Mouse (Mus musculus) spleen, adult 2 months (tissue): ENCODE data around the gene March7. TPM values are rescaled to one million over a fixed set of nuclear protein-coding genes. Genes with fewer than 3 reads are reported as not detected.

Experiments
- DNase-seq, 2 experiments: peaks; one replicate each; pipeline versions ENCODE4 v3.0.0 to v3.0.0-alpha.2; 2012 to 2021; ENCODE audit warnings: low spot score in 2 of 2, low read depth in 1 of 2
- H3K27ac ChIP-seq: fragments of 200-500 bp; 2 replicates; pipeline ENCODE4 v1.5.1; 2012; ENCODE audit warnings: low read length, inconsistent platforms; ENCODE audit not compliant: insufficient read depth
- H3K27me3 ChIP-seq: fragments of 200-500 bp; 2 replicates; pipeline ENCODE4 v1.6.1; 2012; ENCODE audit warnings: mild to moderate bottlenecking, moderate library complexity, low read length, inconsistent platforms; ENCODE audit not compliant: control insufficient read depth, insufficient read depth
- H3K36me3 ChIP-seq: fragments of 200-500 bp; 2 replicates; pipeline ENCODE4 v1.6.1; 2012; ENCODE audit warnings: mild to moderate bottlenecking, low read length, inconsistent platforms; ENCODE audit not compliant: control insufficient read depth, insufficient read depth
- H3K4me1 ChIP-seq: fragments of 200-500 bp; 2 replicates; pipeline ENCODE4 v1.6.1; 2011; ENCODE audit warnings: inconsistent platforms; ENCODE audit not compliant: control insufficient read depth, insufficient read depth, insufficient read length
- H3K4me3 ChIP-seq: fragments of 200-500 bp; 2 replicates; pipeline ENCODE4 v1.5.1; 2011; ENCODE audit warnings: mild to moderate bottlenecking, inconsistent platforms; ENCODE audit not compliant: insufficient read depth, insufficient read length; ENCODE audit errors: extremely low read depth
- CTCF ChIP-seq: fragments of 200-500 bp; IDR thresholded peaks from 2 replicates; pipeline ENCODE4 v1.5.1; 2011; ENCODE audit warnings: mild to moderate bottlenecking, inconsistent platforms; ENCODE audit not compliant: insufficient read depth, insufficient read length, insufficient replicate concordance; ENCODE audit errors: extremely low read depth
- POLR2A ChIP-seq: fragments of 200-500 bp; IDR thresholded peaks from 2 replicates; pipeline ENCODE4 v1.6.1; 2011; ENCODE audit warnings: low read depth, low read length, inconsistent platforms
- WGBS: fragments of 180-500 bp; shearing (Covaris S2); methylation state at CpG from one replicate; pipeline ENCODE4 v1.1.7; 2018; 5-methylcytosine and 5-hydroxymethylcytosine counted together
- polyA plus RNA-seq: library from polyadenylated mRNA; depleted of rRNA; stranded (reverse); fragments of >200 nt; gene quantifications from 2 replicates; pipeline ENCODE4 v1.2.3, GENCODE M21; 2012

March7 gene
- polyA plus RNA-seq, 1 experiment = 6.4 TPM

DNA sequence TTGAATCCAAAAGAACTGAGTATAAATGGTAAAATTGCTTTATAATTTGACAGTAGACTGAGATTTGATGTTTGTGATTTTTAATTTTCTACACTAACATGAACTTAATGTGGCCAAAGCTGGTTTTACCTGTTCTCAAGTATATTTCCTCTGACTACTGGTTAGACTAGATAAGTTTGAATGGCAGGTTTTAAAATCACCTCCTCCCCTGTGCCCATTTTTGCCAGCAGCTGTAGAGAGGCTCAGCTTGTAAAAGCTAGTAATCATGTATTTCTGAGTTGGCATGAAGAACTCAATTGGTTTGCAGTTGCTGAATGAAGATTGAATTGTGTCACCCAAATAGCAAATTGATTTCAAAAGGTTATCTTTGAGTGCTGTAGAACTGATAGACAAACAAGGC lies 2.8 kb downstream of the March7 start:
- no peak for TF ChIP-seq CTCF
- no peak overlapping the region for H3K27ac ChIP-seq
- H3K4me3 ChIP-seq = no peak overlapping the region
- no peaks in the 10 kb centered on the region for H3K27me3 ChIP-seq
- peaks cover 19% of the 10 kb centered on the region for H3K4me1 ChIP-seq
- no peak for DNase-seq
- H3K36me3 ChIP-seq = no peaks in the 10 kb centered on the region; the same call in 1 of the 2 replicates

DNA sequence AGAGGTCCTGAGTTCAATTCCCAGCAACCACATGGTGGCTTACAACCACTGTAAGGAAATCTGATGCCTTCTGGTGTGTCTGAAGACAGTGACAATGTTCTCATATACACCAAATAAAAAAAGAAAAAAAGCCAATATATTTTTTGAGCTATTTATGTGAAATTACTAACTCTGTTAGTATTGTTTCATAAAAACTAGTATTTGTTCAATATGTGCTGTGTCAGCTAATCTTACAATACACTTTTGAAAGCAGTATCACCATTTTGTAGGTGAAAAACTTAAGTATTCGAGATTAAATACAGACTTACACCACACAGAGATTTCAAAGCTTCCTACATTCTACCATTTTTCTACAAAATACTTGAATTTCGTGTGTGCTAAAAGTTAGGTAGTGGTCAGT lies 5.0 kb downstream of the March7 start:
- no peak overlapping the region for H3K4me3 ChIP-seq
- H3K36me3 ChIP-seq = no peaks in the 10 kb centered on the region; the same call in 1 of the 2 replicates
- TF ChIP-seq POLR2A (no peak), CTCF (no peak)
- H3K27me3 ChIP-seq = no peaks in the 10 kb centered on the region
- H3K4me1 ChIP-seq = peaks cover 14% of the 10 kb centered on the region
- no peak overlapping the region for H3K27ac ChIP-seq
- 91% methylated on average over 2 of the region's 2 CpGs for WGBS
- no peak for DNase-seq

- Histone ChIP-seq H3K27me3 (no peaks in the 10 kb centered on the region), H3K36me3 (no peaks in the 10 kb centered on the region; the same call in 1 of the 2 replicates), H3K27ac (no peak overlapping the region), H3K4me1 (peaks cover 10% of the 10 kb centered on the region), H3K4me3 (no peak overlapping the region)
- TF ChIP-seq POLR2A (no peak), CTCF (no peak)
- no peak for DNase-seq
- WGBS = 79% methylated on average over 4 of the region's 4 CpGs
Measured at GRCm38 (mm10) chr2:60216547-60217153, 7.0 kb downstream of the March7 start.

DNA sequence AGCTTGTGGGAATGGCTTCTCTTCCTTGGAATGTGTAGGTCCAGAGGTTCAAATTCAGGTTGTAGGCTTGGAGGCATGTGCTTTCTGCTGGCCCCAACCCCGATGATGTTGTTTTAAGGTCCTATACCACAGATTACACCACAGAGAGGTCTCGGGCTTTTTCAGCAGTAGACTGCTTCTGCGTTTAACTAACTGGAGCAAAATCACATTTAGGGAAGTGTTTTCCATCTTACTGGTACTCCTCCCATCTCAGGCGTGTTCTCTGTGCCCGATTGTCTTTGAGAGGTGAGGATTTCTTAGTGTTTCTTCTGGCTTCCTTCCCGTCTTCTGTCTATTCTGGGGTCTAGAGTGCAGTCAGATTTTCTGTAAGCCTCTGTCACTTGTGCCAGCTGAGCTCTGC lies 7.9 kb downstream of the March7 start:
- no peak for DNase-seq
- Histone ChIP-seq H3K36me3 (no peaks in the 10 kb centered on the region; the same call in 1 of the 2 replicates), H3K4me3 (no peak overlapping the region), H3K4me1 (peaks cover 8% of the 10 kb centered on the region; the same call in 1 of the 2 replicates), H3K27ac (no peak overlapping the region), H3K27me3 (no peaks in the 10 kb centered on the region)
- WGBS = 46% methylated on average over 6 of the region's 6 CpGs
- TF ChIP-seq POLR2A = no peak
- TF ChIP-seq CTCF = no peak

DNA sequence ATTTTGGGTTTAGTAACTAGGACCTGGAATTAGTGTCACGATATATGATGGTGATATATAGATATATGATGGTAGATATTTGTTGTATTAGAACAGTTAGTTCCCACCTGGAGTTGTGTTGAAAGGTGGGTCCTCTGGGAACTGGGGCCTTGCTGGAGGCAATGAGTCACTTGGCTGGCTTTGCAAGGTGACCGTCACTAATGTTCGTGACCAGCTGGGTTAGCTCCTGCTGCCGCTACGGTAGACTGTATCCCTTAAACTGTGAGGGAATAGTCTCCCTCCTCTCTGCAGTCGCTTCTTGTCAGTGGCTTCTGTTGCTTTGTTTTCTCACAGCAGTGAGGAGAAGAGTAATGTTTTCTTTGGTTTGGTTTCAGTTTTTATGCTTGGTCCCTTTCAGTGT lies 11.5 kb downstream of the March7 start:
- H3K4me3 ChIP-seq = no peak overlapping the region
- H3K36me3 ChIP-seq = no peaks in the 10 kb centered on the region
- no peaks in the 10 kb centered on the region for H3K27me3 ChIP-seq
- H3K27ac ChIP-seq = no peak overlapping the region
- 87% methylated on average over 6 of the region's 6 CpGs for WGBS
- DNase-seq = no peak
- H3K4me1 ChIP-seq = no peaks in the 10 kb centered on the region; the same call in 1 of the 2 replicates
- TF ChIP-seq CTCF (no peak), POLR2A (no peak)

DNA sequence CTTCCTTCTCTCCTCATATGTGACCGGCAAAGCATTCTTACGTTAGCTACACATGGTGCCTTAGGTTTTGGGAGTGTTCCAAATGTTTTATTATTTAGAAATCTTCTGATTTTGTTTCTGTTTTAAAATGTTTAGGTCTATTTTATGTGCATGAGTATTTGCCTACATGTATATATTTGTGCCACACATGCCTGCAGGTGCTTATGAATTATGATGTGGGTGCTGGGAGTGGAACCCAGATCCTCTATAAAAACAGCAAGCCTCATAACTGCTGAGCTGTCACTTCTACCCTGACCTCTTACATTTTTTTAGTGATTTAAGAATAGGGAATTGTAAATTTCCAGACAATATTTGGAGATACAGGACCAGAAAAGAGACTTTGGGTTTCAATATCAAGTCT lies 12.3 kb downstream of the March7 start:
- no peak overlapping the region for H3K27ac ChIP-seq
- H3K27me3 ChIP-seq = no peaks in the 10 kb centered on the region
- 92% methylated on average over 2 of the region's 2 CpGs for WGBS
- H3K4me3 ChIP-seq = no peak overlapping the region
- H3K36me3 ChIP-seq = no peaks in the 10 kb centered on the region
- no peaks in the 10 kb centered on the region; the same call in 1 of the 2 replicates for H3K4me1 ChIP-seq
- TF ChIP-seq CTCF (no peak), POLR2A (no peak)
- no peak for DNase-seq

- Histone ChIP-seq H3K36me3 (no peaks in the 10 kb centered on the region), H3K27ac (no peak overlapping the region), H3K4me3 (no peak overlapping the region), H3K27me3 (no peaks in the 10 kb centered on the region), H3K4me1 (no peaks in the 10 kb centered on the region; the same call in 1 of the 2 replicates)
- 64% methylated on average over 1 of the region's 1 CpGs for WGBS
- TF ChIP-seq CTCF = no peak
- TF ChIP-seq POLR2A = no peak
- DNase-seq = no peak
Measured at GRCm38 (mm10) chr2:60223489-60223888, 13.8 kb downstream of the March7 start.
